Mouse (Mus musculus) left cerebral cortex, postnatal 4 days (tissue): Measurements from ENCODE around the gene Unc5b. TPM values are rescaled to one million over a fixed set of nuclear protein-coding genes. Genes with fewer than 3 reads are reported as not detected.

Source experiments
- DNase-seq: peaks from one replicate; pipeline ENCODE4 v3.0.0-alpha.2; 2022
- intact Hi-C: fragments of 180-260 bp; cut with DNase I; formaldehyde crosslinking; loops from one replicate; pipeline ENCODE4 v1.15.1; 2025
- total RNA-seq, 2 experiments: library from RNA; stranded (reverse); gene quantifications; 2 replicates each; pipeline ENCODE4 v1.2.3; 2021

Gene Unc5b
- total RNA-seq, 2 experiments from 2014 or later = 7.2 to 9.1 TPM

GRCm38 (mm10) chr10:60801168-60801897, 30.0 kb downstream of the Unc5b start:
- no peak for DNase-seq

GRCm38 (mm10) chr10:60800295-60801167, 30.9 kb downstream of the Unc5b start:
- intact Hi-C loops = no loop called here
- no peak for DNase-seq

More at GRCm38 (mm10) chr10:60801168-60801897, 30.0 kb downstream of the Unc5b start:
- intact Hi-C loops = no loop called here

DNA sequence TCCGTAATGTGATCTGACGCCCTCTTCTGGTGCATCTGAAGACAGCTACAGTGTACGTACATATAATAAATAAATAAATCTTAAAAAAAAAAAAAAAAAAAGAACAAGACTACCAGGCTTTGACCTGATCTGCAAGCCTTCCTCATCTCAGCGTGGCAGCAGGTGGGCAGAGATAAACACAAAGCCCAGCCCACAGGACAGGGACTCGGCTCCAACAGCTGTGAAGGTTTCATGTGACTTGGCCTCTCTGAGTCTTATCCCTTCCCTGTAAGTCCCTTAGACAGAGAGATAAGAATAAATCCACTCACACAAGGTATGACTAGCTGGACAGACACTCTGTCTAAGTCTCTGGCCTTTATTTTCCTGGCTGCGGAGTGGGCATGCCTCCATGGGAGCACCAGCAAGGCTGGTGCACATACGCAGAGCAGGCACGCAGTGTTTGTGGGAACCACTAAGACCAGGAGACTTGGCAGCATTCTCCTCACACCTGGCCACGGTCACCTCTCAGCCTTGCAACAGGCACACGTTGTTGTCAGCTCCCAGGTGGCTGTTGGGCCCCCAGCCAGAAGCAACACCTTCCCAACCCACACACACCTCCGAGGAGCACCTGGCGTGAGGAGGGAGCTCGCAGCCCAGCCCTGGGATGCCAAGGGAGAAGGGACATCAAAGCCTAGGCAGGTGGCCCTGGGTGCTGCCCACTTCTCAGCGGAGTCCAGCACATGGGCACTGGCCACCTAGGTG, 33.5 kb downstream of the Unc5b start:
- DNase-seq = no peak
- intact Hi-C loops = no loop called here

DNA sequence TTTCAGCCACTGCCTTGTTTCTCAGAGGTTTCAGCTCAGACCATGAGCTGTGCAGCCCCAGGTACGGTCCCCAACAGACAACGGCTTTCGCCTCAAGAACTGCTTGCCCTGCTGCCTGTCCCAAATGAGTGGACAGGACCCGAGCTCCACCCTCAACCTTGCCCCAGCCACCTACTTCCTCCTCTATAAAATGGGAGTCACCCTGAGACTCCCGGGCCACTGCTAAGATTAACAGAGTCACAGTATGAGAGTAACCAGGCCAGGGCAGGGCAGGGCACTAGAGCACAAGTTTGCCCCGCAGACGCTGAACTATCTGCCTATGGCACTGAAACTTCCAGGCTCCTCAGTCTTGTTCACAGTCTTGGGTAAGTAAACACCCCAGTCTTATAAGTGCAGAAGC, 34.9 kb downstream of the Unc5b start:
- intact Hi-C loops = no loop called here

DNA sequence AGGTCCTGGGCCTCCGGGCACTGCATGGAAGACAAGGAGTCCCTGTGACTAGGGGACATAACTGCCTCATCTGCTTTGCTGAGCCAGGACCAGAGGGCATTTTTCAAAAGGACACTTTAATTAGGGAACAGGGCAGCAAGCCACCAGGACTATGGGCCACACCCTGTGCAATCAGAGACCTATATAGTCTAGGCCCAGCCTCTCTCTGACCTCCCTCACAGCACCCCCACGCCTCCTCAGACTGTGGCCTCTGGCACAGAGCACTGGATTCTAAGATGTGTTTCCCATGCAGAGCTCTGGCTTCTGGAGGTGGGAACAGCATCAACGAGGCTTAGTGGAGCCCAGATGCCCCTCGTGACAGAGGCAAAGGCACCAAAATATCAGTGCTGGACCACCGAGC, 35.4 kb downstream of the Unc5b start:
- DNase-seq = no peak
- intact Hi-C loops = no loop called here

More for the DNA sequence above, 34.9 kb downstream of the Unc5b start:
- DNase-seq = no peak

GRCm38 (mm10) chr10:60794792-60795191, 36.6 kb downstream of the Unc5b start:
- no peak for DNase-seq
- intact Hi-C loops = no loop called here

GRCm38 (mm10) chr10:60794374-60794773, 37.0 kb downstream of the Unc5b start:
- DNase-seq = peak; percentile 36
- intact Hi-C loops = no loop called here

DNA sequence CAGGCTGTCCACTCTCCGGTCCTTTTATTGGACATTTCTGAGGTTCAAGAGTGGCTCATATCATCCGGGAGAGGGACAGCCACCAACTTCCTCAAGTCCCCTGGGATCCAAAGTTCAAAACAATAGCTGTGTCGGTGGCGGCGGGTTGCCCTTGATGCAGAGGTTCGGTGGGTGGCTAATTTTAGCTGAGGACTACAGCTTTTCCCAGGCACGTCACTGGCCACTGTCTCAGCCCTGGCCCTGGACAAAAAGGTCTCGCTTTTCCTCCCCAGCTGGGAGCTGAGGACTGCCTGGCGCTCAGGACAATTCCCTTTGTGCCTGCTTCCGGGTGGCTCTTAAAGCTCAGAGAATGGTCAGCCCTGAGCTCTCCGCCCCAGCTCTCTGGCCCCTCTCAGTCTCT, 38.5 kb downstream of the Unc5b start:
- DNase-seq = no peak
- intact Hi-C loops = no loop called here

GRCm38 (mm10) chr10:60792365-60792764, 39.0 kb downstream of the Unc5b start:
- intact Hi-C loops = no loop called here

GRCm38 (mm10) chr10:60790912-60791311, 40.5 kb downstream of the Unc5b start:
- no peak for DNase-seq
- intact Hi-C loops = no loop called here

More at GRCm38 (mm10) chr10:60792365-60792764, 39.0 kb downstream of the Unc5b start:
- DNase-seq = no peak

- intact Hi-C loops = no loop called here
- DNase-seq = peak; percentile 31
These were observed 43.9 kb downstream of the Unc5b start for GRCm38 (mm10) chr10:60787303-60788074.

GRCm38 (mm10) chr10:60783608-60784007, 47.8 kb downstream of the Unc5b start:
- intact Hi-C loops = no loop called here
- DNase-seq = no peak

GRCm38 (mm10) chr10:60779628-60780027, 51.8 kb downstream of the Unc5b start:
- intact Hi-C loops = loop anchor here (5.0 kb wide), 1 partner anchor 273 kb away; no protein-coding TSS in a partner anchor
- peak; percentile 83 for DNase-seq

DNA sequence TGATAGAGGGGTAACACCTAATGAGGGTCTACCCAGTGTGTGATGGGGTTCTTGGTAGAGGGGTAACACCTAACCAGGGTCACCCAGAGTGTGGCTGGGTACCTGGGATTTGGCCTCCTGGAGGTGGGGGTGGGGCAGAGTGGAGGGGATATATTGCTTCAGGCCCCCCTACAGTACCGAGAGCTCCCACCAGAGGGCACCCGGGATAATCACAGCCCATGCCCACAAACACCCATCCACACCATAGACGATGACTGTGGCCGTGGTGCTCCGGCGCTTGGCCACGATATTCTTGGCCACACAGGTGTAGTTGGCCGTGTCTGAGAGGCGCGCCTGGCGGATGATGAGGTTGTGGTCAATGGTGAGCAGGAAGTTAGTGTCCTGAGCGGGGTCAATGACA, 52.8 kb downstream of the Unc5b start:
- DNase-seq = peak; percentile 70
- intact Hi-C loops = loop anchor here (5.0 kb wide), 1 partner anchor 274 kb away; no protein-coding TSS in a partner anchor

GRCm38 (mm10) chr10:60775473-60775872, 55.9 kb downstream of the Unc5b start:
- DNase-seq = no peak

DNA sequence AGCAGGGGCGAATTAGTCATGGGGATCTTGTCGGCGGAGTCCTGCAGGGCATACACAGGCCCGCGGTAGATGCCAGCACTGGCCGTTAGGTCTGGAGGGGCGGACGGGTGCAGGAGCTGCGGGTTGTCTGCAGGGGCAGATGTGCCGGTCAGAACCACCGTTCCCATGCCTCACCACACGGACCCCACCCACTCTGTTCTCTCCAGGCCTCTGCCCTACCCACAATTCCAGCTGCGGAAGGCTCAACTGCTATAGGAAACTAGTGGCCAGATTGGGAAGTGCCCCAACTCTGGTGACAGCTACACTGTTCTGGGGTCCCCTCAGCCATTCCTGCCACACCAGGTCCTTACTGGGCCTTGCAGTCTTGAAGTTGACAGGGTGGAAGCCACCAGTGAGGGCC, 56.8 kb downstream of the Unc5b start:
- intact Hi-C loops = loop anchor here (5.0 kb wide), 1 partner anchor 278 kb away; no protein-coding TSS in a partner anchor
- no peak for DNase-seq

More at GRCm38 (mm10) chr10:60775473-60775872, 55.9 kb downstream of the Unc5b start:
- intact Hi-C loops = loop anchor here (5.0 kb wide), 1 partner anchor 277 kb away; no protein-coding TSS in a partner anchor

DNA sequence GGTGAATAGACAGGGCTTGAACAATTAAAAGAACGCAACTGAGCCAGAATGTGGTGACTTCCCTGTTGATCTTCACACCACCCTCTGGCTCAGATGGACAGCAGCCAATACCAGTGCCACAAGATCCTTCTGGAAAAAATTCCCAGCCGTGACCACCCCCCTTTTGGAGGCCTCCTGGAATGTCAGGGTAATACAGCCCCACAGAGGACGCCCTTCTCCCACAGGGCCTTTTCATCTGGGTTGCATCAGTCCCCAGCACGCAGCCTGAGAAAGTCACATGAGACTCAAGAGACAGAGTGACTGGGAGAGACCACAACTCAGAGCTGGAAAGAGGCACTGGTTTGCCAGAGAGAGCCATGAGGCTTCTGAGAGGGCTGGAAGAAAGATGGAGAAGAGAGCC, 60.5 kb downstream of the Unc5b start:
- no peak for DNase-seq
- intact Hi-C loops = no loop called here

DNA sequence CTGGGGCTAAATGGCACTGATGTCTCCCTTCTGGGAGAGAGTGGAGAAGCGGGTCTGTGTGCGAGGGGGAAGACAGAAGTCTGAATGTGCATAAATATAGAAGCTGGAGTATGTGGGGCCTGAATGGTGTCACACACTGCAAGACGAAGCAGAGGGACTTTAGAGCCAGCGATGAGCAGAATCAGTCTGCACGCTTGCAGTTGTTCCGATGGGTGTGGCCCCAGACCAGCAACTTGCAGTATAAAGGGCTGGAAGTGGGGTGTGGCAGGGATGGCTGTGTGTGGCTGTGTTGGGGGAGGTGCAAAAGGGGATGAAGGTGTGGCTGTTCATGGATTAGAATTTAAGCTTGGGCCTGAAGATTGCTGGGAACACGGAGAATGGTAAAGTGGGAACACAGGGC, 62.8 kb downstream of the Unc5b start:
- DNase-seq = no peak
- intact Hi-C loops = no loop called here

GRCm38 (mm10) chr10:60767400-60767799, 64.0 kb downstream of the Unc5b start:
- intact Hi-C loops = no loop called here
- no peak for DNase-seq

- DNase-seq = no peak
- intact Hi-C loops = no loop called here
These were observed 69.3 kb downstream of the Unc5b start for GRCm38 (mm10) chr10:60762126-60762525.
